Mouse (Mus musculus): ENCODE results near the gene Iqub. TPM values are rescaled to one million over a fixed set of nuclear protein-coding genes. Genes with fewer than 3 reads are reported as not detected.
A peak's percentile ranks its signal among the peaks of the same experiment; 100 is the strongest.

Gene Iqub
- polyA plus RNA-seq, 1 experiment, result 0.33 TPM

- no peaks in the 10 kb centered on the region for H3K27me3 ChIP-seq (ENCODE audit: control insufficient read depth, insufficient read depth, low read length, poor library complexity, severe bottlenecking)
- no peaks in the 10 kb centered on the region for H3K9me3 ChIP-seq (replicated peaks; ENCODE audit: control insufficient read depth, insufficient read depth, low read length, poor library complexity, severe bottlenecking)
- TF ChIP-seq POLR2A (IDR thresholded peaks at IDR 0.05; ENCODE audit: insufficient read depth, low read length) (no peak), CTCF (IDR thresholded peaks at IDR 0.05; ENCODE audit: low read depth, low read length) (no peak), EP300 (IDR thresholded peaks at IDR 0.05; ENCODE audit: insufficient read depth, low read depth, low read length) (no peak)
- H3K4me1 ChIP-seq (ENCODE audit: control insufficient read depth, insufficient read depth, low read length), result no peaks in the 10 kb centered on the region
- no peak overlapping the region for H3K27ac ChIP-seq (ENCODE audit: insufficient read depth, low read length)
- H3K4me3 ChIP-seq (ENCODE audit: low read depth, low read length), result no peak overlapping the region
- H3K36me3 ChIP-seq (ENCODE audit: control insufficient read depth, insufficient read depth, low read length, poor library complexity, severe bottlenecking), result no peaks in the 10 kb centered on the region
- no peak overlapping the region for H3K9ac ChIP-seq (ENCODE audit: low read depth, poor library complexity, severe bottlenecking)
Observed at GRCm38 (mm10) chr6:24451026-24451821, 63.6 kb downstream of the Iqub start.

- TF ChIP-seq EP300 (IDR thresholded peaks at IDR 0.05; ENCODE audit: insufficient read depth, low read depth, low read length), result no peak
- no peak for TF ChIP-seq POLR2A (IDR thresholded peaks at IDR 0.05; ENCODE audit: insufficient read depth, low read length)
- peak; percentile 30 for TF ChIP-seq CTCF (IDR thresholded peaks at IDR 0.05; ENCODE audit: low read depth, low read length)
Observed at GRCm38 (mm10) chr6:24450241-24450640, 64.6 kb downstream of the Iqub start.

GRCm38 (mm10) chr6:24416056-24416455 lies 98.8 kb downstream of the Iqub start:
- Histone ChIP-seq H3K27ac (ENCODE audit: insufficient read depth, low read length) (no peak overlapping the region), H3K9ac (ENCODE audit: low read depth, poor library complexity, severe bottlenecking) (no peak overlapping the region), H3K27me3 (ENCODE audit: control insufficient read depth, insufficient read depth, low read length, poor library complexity, severe bottlenecking) (no peaks in the 10 kb centered on the region), H3K4me3 (ENCODE audit: low read depth, low read length) (no peak overlapping the region), H3K36me3 (ENCODE audit: control insufficient read depth, insufficient read depth, low read length, poor library complexity, severe bottlenecking) (no peaks in the 10 kb centered on the region), H3K9me3 (replicated peaks; ENCODE audit: control insufficient read depth, insufficient read depth, low read length, poor library complexity, severe bottlenecking) (no peaks in the 10 kb centered on the region), H3K4me1 (ENCODE audit: control insufficient read depth, insufficient read depth, low read length) (no peaks in the 10 kb centered on the region)
- TF ChIP-seq EP300 (IDR thresholded peaks at IDR 0.05; ENCODE audit: insufficient read depth, low read depth, low read length), result no peak

More at GRCm38 (mm10) chr6:24450241-24450640, 64.6 kb downstream of the Iqub start:
- Histone ChIP-seq H3K4me1 (ENCODE audit: control insufficient read depth, insufficient read depth, low read length) (no peaks in the 10 kb centered on the region), H3K27me3 (ENCODE audit: control insufficient read depth, insufficient read depth, low read length, poor library complexity, severe bottlenecking) (no peaks in the 10 kb centered on the region), H3K9me3 (replicated peaks; ENCODE audit: control insufficient read depth, insufficient read depth, low read length, poor library complexity, severe bottlenecking) (no peaks in the 10 kb centered on the region), H3K4me3 (ENCODE audit: low read depth, low read length) (no peak overlapping the region), H3K36me3 (ENCODE audit: control insufficient read depth, insufficient read depth, low read length, poor library complexity, severe bottlenecking) (no peaks in the 10 kb centered on the region), H3K9ac (ENCODE audit: low read depth, poor library complexity, severe bottlenecking) (no peak overlapping the region), H3K27ac (ENCODE audit: insufficient read depth, low read length) (no peak overlapping the region)

GRCm38 (mm10) chr6:24415500-24415899 lies 99.4 kb downstream of the Iqub start:
- TF ChIP-seq CTCF (IDR thresholded peaks at IDR 0.05; ENCODE audit: low read depth, low read length) (no peak), POLR2A (IDR thresholded peaks at IDR 0.05; ENCODE audit: insufficient read depth, low read length) (no peak), EP300 (IDR thresholded peaks at IDR 0.05; ENCODE audit: insufficient read depth, low read depth, low read length) (no peak)
- Histone ChIP-seq H3K9ac (ENCODE audit: low read depth, poor library complexity, severe bottlenecking) (no peak overlapping the region), H3K27me3 (ENCODE audit: control insufficient read depth, insufficient read depth, low read length, poor library complexity, severe bottlenecking) (no peaks in the 10 kb centered on the region), H3K9me3 (replicated peaks; ENCODE audit: control insufficient read depth, insufficient read depth, low read length, poor library complexity, severe bottlenecking) (no peaks in the 10 kb centered on the region), H3K36me3 (ENCODE audit: control insufficient read depth, insufficient read depth, low read length, poor library complexity, severe bottlenecking) (no peaks in the 10 kb centered on the region), H3K27ac (ENCODE audit: insufficient read depth, low read length) (no peak overlapping the region), H3K4me1 (ENCODE audit: control insufficient read depth, insufficient read depth, low read length) (no peaks in the 10 kb centered on the region), H3K4me3 (ENCODE audit: low read depth, low read length) (no peak overlapping the region)

- no peaks in the 10 kb centered on the region for H3K4me1 ChIP-seq (ENCODE audit: control insufficient read depth, insufficient read depth, low read length)
- H3K36me3 ChIP-seq (ENCODE audit: control insufficient read depth, insufficient read depth, low read length, poor library complexity, severe bottlenecking), result no peaks in the 10 kb centered on the region
- no peaks in the 10 kb centered on the region; the same call in 1 of the 2 replicates for H3K27me3 ChIP-seq (ENCODE audit: control insufficient read depth, insufficient read depth, low read length, poor library complexity, severe bottlenecking)
- H3K27ac ChIP-seq (ENCODE audit: insufficient read depth, low read length), result no peak overlapping the region
- H3K4me3 ChIP-seq (ENCODE audit: low read depth, low read length), result no peak overlapping the region
- H3K9me3 ChIP-seq (replicated peaks; ENCODE audit: control insufficient read depth, insufficient read depth, low read length, poor library complexity, severe bottlenecking), result no peaks in the 10 kb centered on the region
- H3K9ac ChIP-seq (ENCODE audit: low read depth, poor library complexity, severe bottlenecking), result no peak overlapping the region
- TF ChIP-seq CTCF (IDR thresholded peaks at IDR 0.05; ENCODE audit: low read depth, low read length) (no peak), POLR2A (IDR thresholded peaks at IDR 0.05; ENCODE audit: insufficient read depth, low read length) (no peak), EP300 (IDR thresholded peaks at IDR 0.05; ENCODE audit: insufficient read depth, low read depth, low read length) (no peak)
Observed at GRCm38 (mm10) chr6:24408573-24409427, 106.1 kb downstream of the Iqub start.

GRCm38 (mm10) chr6:24407743-24408142 lies 107.1 kb downstream of the Iqub start:
- no peaks in the 10 kb centered on the region for H3K9me3 ChIP-seq (replicated peaks; ENCODE audit: control insufficient read depth, insufficient read depth, low read length, poor library complexity, severe bottlenecking)
- no peak overlapping the region for H3K9ac ChIP-seq (ENCODE audit: low read depth, poor library complexity, severe bottlenecking)
- no peak overlapping the region for H3K4me3 ChIP-seq (ENCODE audit: low read depth, low read length)
- no peak overlapping the region for H3K27ac ChIP-seq (ENCODE audit: insufficient read depth, low read length)
- no peaks in the 10 kb centered on the region for H3K4me1 ChIP-seq (ENCODE audit: control insufficient read depth, insufficient read depth, low read length)
- no peaks in the 10 kb centered on the region; the same call in 1 of the 2 replicates for H3K27me3 ChIP-seq (ENCODE audit: control insufficient read depth, insufficient read depth, low read length, poor library complexity, severe bottlenecking)
- no peak for TF ChIP-seq EP300 (IDR thresholded peaks at IDR 0.05; ENCODE audit: insufficient read depth, low read depth, low read length)
- no peak for TF ChIP-seq POLR2A (IDR thresholded peaks at IDR 0.05; ENCODE audit: insufficient read depth, low read length)
- TF ChIP-seq CTCF (IDR thresholded peaks at IDR 0.05; ENCODE audit: low read depth, low read length), result no peak
- no peaks in the 10 kb centered on the region for H3K36me3 ChIP-seq (ENCODE audit: control insufficient read depth, insufficient read depth, low read length, poor library complexity, severe bottlenecking)
